Mouse (Mus musculus): ENCODE data around the gene Rnf115. TPM values are rescaled to one million over a fixed set of nuclear protein-coding genes. Genes with fewer than 3 reads are reported as not detected.
"Not testable (repeated sequence)": the region's sequence is repeated elsewhere in the genome, so short reads cannot be mapped to it uniquely, and the experiment has no call there.

Rnf115 gene
- total RNA-seq (2021): 10 to 100 TPM; 46.3 to 56.3 TPM
- long read RNA-seq, transcript Rnf115-201 (9 exons, 2,209 nt): major isoform, 64 of 82 reads
- long read RNA-seq, partial matches to known transcripts: 10 of 82 reads
- long read RNA-seq, other reads (novel, unspliced or antisense): 8 of 82 reads

- DNase-seq (ENCODE audit: low spot score in 2 of 2): peak; percentile 88 to 95
Observed at GRCm38 (mm10) chr3:96727343-96727827, at the start of gene Rnf115, which contains the start of gene Polr3c. TSS of gene Rnf115 (plus strand) at chr3:96727664. TSS of gene Polr3c (minus strand) at chr3:96727628.

- DNase-seq (ENCODE audit: low spot score in 2 of 2): no peak
Observed at GRCm38 (mm10) chr3:96678456-96678855, 49.0 kb upstream of the Rnf115 start.

GRCm38 (mm10) chr3:96679159-96679674 lies 48.2 kb upstream of the Rnf115 start:
- DNase-seq (ENCODE audit: low spot score in 2 of 2): no peak

- no peak for DNase-seq (ENCODE audit: low spot score in 2 of 2)
Observed at GRCm38 (mm10) chr3:96680269-96680956, 47.1 kb upstream of the Rnf115 start.

- DNase-seq (ENCODE audit: low spot score in 2 of 2): no peak
Observed at GRCm38 (mm10) chr3:96683496-96683895, 44.0 kb upstream of the Rnf115 start.

- no peak for DNase-seq (ENCODE audit: low spot score in 2 of 2)
Observed at GRCm38 (mm10) chr3:96684151-96684821, 43.2 kb upstream of the Rnf115 start.

GRCm38 (mm10) chr3:96684822-96685156 lies 42.7 kb upstream of the Rnf115 start:
- no peak for DNase-seq (ENCODE audit: low spot score in 2 of 2)

- DNase-seq (ENCODE audit: low spot score in 2 of 2): not testable (repeated sequence)
Observed at GRCm38 (mm10) chr3:96686057-96686456, 41.4 kb upstream of the Rnf115 start.

GRCm38 (mm10) chr3:96688854-96689253 lies 38.6 kb upstream of the Rnf115 start:
- DNase-seq (ENCODE audit: low spot score in 2 of 2): no peak

GRCm38 (mm10) chr3:96690298-96690697 lies 37.2 kb upstream of the Rnf115 start:
- no peak for DNase-seq (ENCODE audit: low spot score in 2 of 2)

- peak; percentile 46 to 61 for DNase-seq (ENCODE audit: low spot score in 2 of 2)
Observed at GRCm38 (mm10) chr3:96692506-96692905, 35.0 kb upstream of the Rnf115 start.

- DNase-seq (ENCODE audit: low spot score in 2 of 2): no peak
Observed at GRCm38 (mm10) chr3:96693579-96693978, 33.9 kb upstream of the Rnf115 start.

GRCm38 (mm10) chr3:96696198-96696765 lies 31.2 kb upstream of the Rnf115 start, which contains the start of gene Pias3:
TSS of gene Pias3 (plus strand) at chr3:96696384.
- peak; percentile 53 to 73 for DNase-seq (ENCODE audit: low spot score in 2 of 2)

GRCm38 (mm10) chr3:96696766-96697732 lies 30.4 kb upstream of the Rnf115 start:
- DNase-seq (ENCODE audit: low spot score in 2 of 2): peak; percentile 80 to 87

GRCm38 (mm10) chr3:96698993-96699690 lies 28.3 kb upstream of the Rnf115 start:
- no peak for DNase-seq (ENCODE audit: low spot score in 2 of 2)

- DNase-seq (ENCODE audit: low spot score in 2 of 2): peak in 1 of 2 experiments; percentile 31
Observed at GRCm38 (mm10) chr3:96700376-96700775, 27.1 kb upstream of the Rnf115 start.

- no peak for DNase-seq (ENCODE audit: low spot score in 2 of 2)
Observed at GRCm38 (mm10) chr3:96701003-96701402, 26.5 kb upstream of the Rnf115 start.

GRCm38 (mm10) chr3:96704778-96705177 lies 22.7 kb upstream of the Rnf115 start:
- no peak for DNase-seq (ENCODE audit: low spot score in 2 of 2)

- no peak for DNase-seq (ENCODE audit: low spot score in 2 of 2)
Observed at GRCm38 (mm10) chr3:96706217-96706616, 21.2 kb upstream of the Rnf115 start.

- DNase-seq (ENCODE audit: low spot score in 2 of 2): no peak
Observed at GRCm38 (mm10) chr3:96706984-96707383, 20.5 kb upstream of the Rnf115 start.

Data from layer of hippocampus, postnatal 10 days (tissue).